Mouse (Mus musculus) adrenal gland, adult 2 months (tissue): ENCODE measurements around the gene Rgs18. TPM values are rescaled to one million over a fixed set of nuclear protein-coding genes. Genes with fewer than 3 reads are reported as not detected.

Experiments
- DNase-seq: peaks from one replicate; pipeline ENCODE4 v3.0.0; 2021
- long read RNA-seq: library from polyadenylated mRNA; stranded (forward); transcript quantifications from one replicate; pipeline ENCODE4 v2.0.0, GENCODE M21; 2021
- polyA plus RNA-seq: library from polyadenylated mRNA; depleted of rRNA; stranded (reverse); fragments of >200 nt; gene quantifications from 2 replicates; pipeline ENCODE4 v1.2.3, GENCODE M21; 2012; rRNA removed
- total RNA-seq, 2 experiments: library from RNA; stranded (reverse); gene quantifications; 2 replicates each; pipeline ENCODE4 v1.2.3; 2021

Rgs18 gene
- 1 to 10 TPM in 1 of 2 experiments, under 1 TPM in 1; 0.37 to 1.3 TPM for total RNA-seq
- polyA plus RNA-seq = not detected in 2 replicates
- long read RNA-seq = 0 reads

DNA sequence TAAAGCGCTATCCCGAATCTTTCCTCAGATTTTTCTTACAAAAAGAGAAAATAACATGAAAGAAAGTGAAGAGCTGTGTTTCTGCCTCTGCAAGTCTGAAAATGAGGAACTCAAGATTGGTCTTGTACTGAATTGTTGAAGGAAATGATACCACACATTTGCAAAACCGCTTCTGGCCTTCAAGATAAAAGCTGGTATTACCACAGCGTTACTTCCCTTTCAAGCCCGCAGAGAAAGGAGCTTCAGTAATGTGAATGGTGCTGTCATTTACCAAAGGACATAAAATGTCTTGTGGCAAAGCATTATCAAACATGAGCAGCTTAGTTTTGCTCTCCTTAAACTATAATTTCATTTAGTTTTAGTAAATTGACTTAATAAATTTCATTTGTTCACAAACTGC, at the start of gene Rgs18:
Gene Rgs18 (minus strand): TSS at position 105 of the 400 bp plus-strand sequence.
- no peak for DNase-seq

GRCm38 (mm10) chr1:144774394-144774793, 841 bp downstream of the Rgs18 start:
- no peak for DNase-seq

DNA sequence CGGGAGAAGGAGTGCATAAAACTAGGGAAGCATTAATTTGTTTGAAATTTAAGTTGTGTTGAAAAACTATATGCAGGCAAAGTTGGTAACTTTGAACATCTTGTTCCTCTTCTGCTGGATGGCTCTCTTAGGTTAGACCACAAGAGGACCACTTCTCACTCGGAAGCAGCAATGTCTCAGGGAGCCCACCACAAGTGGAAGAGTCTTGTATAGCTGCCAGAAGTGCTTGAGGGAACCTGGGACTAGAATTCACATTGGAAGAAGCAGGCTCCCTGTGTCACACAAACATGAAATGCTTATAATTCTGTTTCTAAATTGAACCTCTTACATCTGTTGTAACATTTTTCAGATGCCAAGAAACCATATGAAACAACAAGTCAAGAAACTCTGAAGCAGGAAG, 9.0 kb downstream of the Rgs18 start:
- no peak for DNase-seq

GRCm38 (mm10) chr1:144760792-144761191, 14.4 kb downstream of the Rgs18 start:
- DNase-seq = no peak

GRCm38 (mm10) chr1:144750763-144751162, 24.5 kb downstream of the Rgs18 start:
- DNase-seq = no peak

DNA sequence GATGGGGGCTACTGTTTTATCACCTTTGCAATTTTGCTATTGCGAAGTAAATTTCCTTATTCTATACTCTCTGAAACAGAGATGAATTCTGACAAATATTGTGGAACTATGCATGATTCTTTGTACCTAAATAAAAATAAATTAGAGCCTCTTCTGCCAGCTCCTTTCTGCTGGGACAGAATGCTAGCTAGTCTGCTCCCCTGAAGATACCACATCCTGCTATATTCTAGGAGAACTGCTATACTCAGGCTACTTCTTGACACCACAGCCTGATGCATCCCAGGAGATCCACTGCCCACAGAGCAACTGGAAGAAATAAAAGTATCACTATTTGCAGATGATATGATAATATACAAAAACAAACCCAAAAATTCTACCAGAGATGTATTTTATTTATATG, 29.1 kb downstream of the Rgs18 start:
- DNase-seq = no peak

DNA sequence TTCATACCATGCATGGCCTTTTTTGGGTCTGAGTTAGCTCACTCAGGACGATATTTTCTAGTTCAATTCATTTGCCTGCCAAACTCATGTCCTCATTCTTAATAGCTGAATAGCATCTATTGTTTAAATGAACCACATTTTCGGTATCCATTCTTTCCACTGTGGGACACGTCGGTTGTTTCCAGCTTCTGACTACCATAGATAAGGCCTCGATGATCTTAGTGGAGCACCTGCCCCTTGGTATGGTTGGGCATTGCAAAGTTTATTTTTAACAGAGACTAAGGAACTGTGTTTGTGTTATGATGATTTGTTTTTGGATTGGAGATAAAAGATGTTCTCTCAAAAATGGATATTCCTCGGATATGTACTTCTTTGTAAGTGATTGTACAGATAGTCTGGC, 37.5 kb downstream of the Rgs18 start:
- DNase-seq = no peak

GRCm38 (mm10) chr1:144720736-144721135, 54.5 kb downstream of the Rgs18 start:
- no peak for DNase-seq

DNA sequence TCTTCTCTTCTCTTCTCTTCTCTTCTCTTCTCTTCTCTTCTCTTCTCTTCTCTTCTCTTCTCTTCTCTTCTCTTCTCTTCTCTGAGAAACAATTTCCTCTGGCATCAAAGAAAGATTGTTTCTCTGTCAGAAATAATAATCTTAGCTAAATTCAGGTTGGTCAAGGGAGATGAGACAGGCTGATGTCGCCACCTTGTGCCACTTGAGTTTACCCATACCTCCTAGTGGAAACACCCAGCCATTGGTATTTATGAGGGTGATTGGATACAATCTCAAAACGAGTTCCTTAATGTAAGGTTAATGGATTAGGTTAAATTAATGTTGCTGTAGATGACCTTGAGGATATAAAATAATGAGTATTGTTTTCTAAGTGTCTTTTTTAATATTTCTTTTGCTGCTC, 70.9 kb downstream of the Rgs18 start:
- DNase-seq = no peak

Other genes starting within 250 kb of the Rgs18 start
- gene Rgs21, start 207.8 kb downstream of the Rgs18 start, total RNA-seq = not detected
- gene Rgs21, start 207.8 kb downstream of the Rgs18 start, polyA plus RNA-seq = not detected in 2 replicates